Mouse (Mus musculus): ENCODE results near the gene Frmd4b. TPM values are rescaled to one million over a fixed set of nuclear protein-coding genes. Genes with fewer than 3 reads are reported as not detected.

The Frmd4b gene
- polyA plus RNA-seq, 1 experiment from 2014 or later = 15.8 TPM

GRCm38 (mm10) chr6:97535763-97536445 lies 81.4 kb downstream of the Frmd4b start:
- Histone ChIP-seq H3K27me3 (ENCODE audit: control insufficient read depth, insufficient read depth, low read length) (no peaks in the 10 kb centered on the region), H3K4me3 (ENCODE audit: low read depth, low read length) (no peak overlapping the region), H3K36me3 (replicated peaks; ENCODE audit: control insufficient read depth, insufficient read depth, low read depth, low read length) (no peaks in the 10 kb centered on the region), H3K4me2 (ENCODE audit: low read depth, low read length) (no peak overlapping the region), H3K9me3 (replicated peaks; ENCODE audit: control insufficient read depth, low read length) (no peaks in the 10 kb centered on the region), H3K4me1 (ENCODE audit: control insufficient read depth, insufficient read depth, low read length) (no peaks in the 10 kb centered on the region), H3K9ac (replicated peaks; ENCODE audit: low read length) (no peak overlapping the region), H3K27ac (replicated peaks; ENCODE audit: low read depth, low read length) (no peak overlapping the region)
- ATAC-seq (replicated peaks; ENCODE audit: insufficient number of reproducible peaks, low FRiP score, low TSS enrichment, low read depth) (no peak), DNase-seq (ENCODE audit: low spot score) (no peak)
- 91% methylated on average over 9 of the region's 9 CpGs for WGBS

GRCm38 (mm10) chr6:97531043-97531442 lies 86.3 kb downstream of the Frmd4b start:
- DNase-seq (ENCODE audit: low spot score) = no peak
- H3K36me3 ChIP-seq (replicated peaks; ENCODE audit: control insufficient read depth, insufficient read depth, low read depth, low read length) = no peaks in the 10 kb centered on the region
- H3K4me3 ChIP-seq (ENCODE audit: low read depth, low read length) = no peak overlapping the region
- WGBS = 67% methylated on average over 4 of the region's 4 CpGs
- no peak overlapping the region for H3K9ac ChIP-seq (replicated peaks; ENCODE audit: low read length)
- H3K27ac ChIP-seq (replicated peaks; ENCODE audit: low read depth, low read length) = no peak overlapping the region
- no peak for ATAC-seq (replicated peaks; ENCODE audit: insufficient number of reproducible peaks, low FRiP score, low TSS enrichment, low read depth)
- H3K27me3 ChIP-seq (ENCODE audit: control insufficient read depth, insufficient read depth, low read length) = no peaks in the 10 kb centered on the region
- H3K4me1 ChIP-seq (ENCODE audit: control insufficient read depth, insufficient read depth, low read length) = no peaks in the 10 kb centered on the region
- no peak overlapping the region for H3K4me2 ChIP-seq (ENCODE audit: low read depth, low read length)
- no peaks in the 10 kb centered on the region for H3K9me3 ChIP-seq (replicated peaks; ENCODE audit: control insufficient read depth, low read length)

- Histone ChIP-seq H3K4me1 (ENCODE audit: control insufficient read depth, insufficient read depth, low read length) (no peaks in the 10 kb centered on the region), H3K27ac (replicated peaks; ENCODE audit: low read depth, low read length) (no peak overlapping the region), H3K9me3 (replicated peaks; ENCODE audit: control insufficient read depth, low read length) (no peaks in the 10 kb centered on the region), H3K9ac (replicated peaks; ENCODE audit: low read length) (no peak overlapping the region), H3K27me3 (ENCODE audit: control insufficient read depth, insufficient read depth, low read length) (no peaks in the 10 kb centered on the region), H3K4me3 (ENCODE audit: low read depth, low read length) (no peak overlapping the region), H3K36me3 (replicated peaks; ENCODE audit: control insufficient read depth, insufficient read depth, low read depth, low read length) (no peaks in the 10 kb centered on the region), H3K4me2 (ENCODE audit: low read depth, low read length) (no peak overlapping the region)
- ATAC-seq (replicated peaks; ENCODE audit: insufficient number of reproducible peaks, low FRiP score, low TSS enrichment, low read depth) (peak; percentile 78; the same call in 1 of the 2 replicates), DNase-seq (ENCODE audit: low spot score) (no peak)
- 53% methylated on average over 15 of the region's 15 CpGs for WGBS
These were observed 88.2 kb downstream of the Frmd4b start for GRCm38 (mm10) chr6:97528961-97529680.

GRCm38 (mm10) chr6:97526092-97526491 lies 91.2 kb downstream of the Frmd4b start:
- Histone ChIP-seq H3K4me2 (ENCODE audit: low read depth, low read length) (no peak overlapping the region), H3K27ac (replicated peaks; ENCODE audit: low read depth, low read length) (no peak overlapping the region), H3K36me3 (replicated peaks; ENCODE audit: control insufficient read depth, insufficient read depth, low read depth, low read length) (no peaks in the 10 kb centered on the region), H3K9me3 (replicated peaks; ENCODE audit: control insufficient read depth, low read length) (no peaks in the 10 kb centered on the region), H3K4me3 (ENCODE audit: low read depth, low read length) (no peak overlapping the region), H3K9ac (replicated peaks; ENCODE audit: low read length) (no peak overlapping the region), H3K27me3 (ENCODE audit: control insufficient read depth, insufficient read depth, low read length) (no peaks in the 10 kb centered on the region), H3K4me1 (ENCODE audit: control insufficient read depth, insufficient read depth, low read length) (no peaks in the 10 kb centered on the region)
- DNase-seq (ENCODE audit: low spot score) (peak; percentile 79), ATAC-seq (replicated peaks; ENCODE audit: insufficient number of reproducible peaks, low FRiP score, low TSS enrichment, low read depth) (peak; percentile 55; the same call in 1 of the 2 replicates)
- WGBS = 17% methylated on average over 8 of the region's 8 CpGs

GRCm38 (mm10) chr6:97523118-97523517 lies 94.2 kb downstream of the Frmd4b start:
- no peak overlapping the region for H3K4me3 ChIP-seq (ENCODE audit: low read depth, low read length)
- DNase-seq (ENCODE audit: low spot score) = peak; percentile 92
- H3K36me3 ChIP-seq (replicated peaks; ENCODE audit: control insufficient read depth, insufficient read depth, low read depth, low read length) = no peaks in the 10 kb centered on the region
- ATAC-seq (replicated peaks; ENCODE audit: insufficient number of reproducible peaks, low FRiP score, low TSS enrichment, low read depth) = no peak; the same call in 1 of the 2 replicates
- no peak overlapping the region for H3K4me2 ChIP-seq (ENCODE audit: low read depth, low read length)
- no peaks in the 10 kb centered on the region for H3K9me3 ChIP-seq (replicated peaks; ENCODE audit: control insufficient read depth, low read length)
- H3K4me1 ChIP-seq (ENCODE audit: control insufficient read depth, insufficient read depth, low read length) = no peaks in the 10 kb centered on the region
- under 1% methylated on average over 11 of the region's 11 CpGs for WGBS
- H3K27me3 ChIP-seq (ENCODE audit: control insufficient read depth, insufficient read depth, low read length) = no peaks in the 10 kb centered on the region
- no peak overlapping the region for H3K27ac ChIP-seq (replicated peaks; ENCODE audit: low read depth, low read length)
- H3K9ac ChIP-seq (replicated peaks; ENCODE audit: low read length) = no peak overlapping the region

- WGBS = 64% methylated on average over 13 of the region's 13 CpGs
- H3K4me3 ChIP-seq (ENCODE audit: low read depth, low read length) = no peak overlapping the region
- H3K27ac ChIP-seq (replicated peaks; ENCODE audit: low read depth, low read length) = no peak overlapping the region
- H3K9ac ChIP-seq (replicated peaks; ENCODE audit: low read length) = no peak overlapping the region
- DNase-seq (ENCODE audit: low spot score) (no peak), ATAC-seq (replicated peaks; ENCODE audit: insufficient number of reproducible peaks, low FRiP score, low TSS enrichment, low read depth) (no peak)
- no peaks in the 10 kb centered on the region for H3K36me3 ChIP-seq (replicated peaks; ENCODE audit: control insufficient read depth, insufficient read depth, low read depth, low read length)
- H3K4me1 ChIP-seq (ENCODE audit: control insufficient read depth, insufficient read depth, low read length) = no peaks in the 10 kb centered on the region
- no peaks in the 10 kb centered on the region for H3K27me3 ChIP-seq (ENCODE audit: control insufficient read depth, insufficient read depth, low read length)
- H3K4me2 ChIP-seq (ENCODE audit: low read depth, low read length) = no peak overlapping the region
- no peaks in the 10 kb centered on the region for H3K9me3 ChIP-seq (replicated peaks; ENCODE audit: control insufficient read depth, low read length)
These were observed 95.9 kb downstream of the Frmd4b start for GRCm38 (mm10) chr6:97521279-97522038.

GRCm38 (mm10) chr6:97520566-97520965 lies 96.8 kb downstream of the Frmd4b start:
- WGBS = 34% methylated on average over 2 of the region's 2 CpGs
- Histone ChIP-seq H3K9ac (replicated peaks; ENCODE audit: low read length) (no peak overlapping the region), H3K4me2 (ENCODE audit: low read depth, low read length) (no peak overlapping the region), H3K27ac (replicated peaks; ENCODE audit: low read depth, low read length) (no peak overlapping the region), H3K36me3 (replicated peaks; ENCODE audit: control insufficient read depth, insufficient read depth, low read depth, low read length) (no peaks in the 10 kb centered on the region), H3K27me3 (ENCODE audit: control insufficient read depth, insufficient read depth, low read length) (no peaks in the 10 kb centered on the region), H3K4me3 (ENCODE audit: low read depth, low read length) (no peak overlapping the region), H3K4me1 (ENCODE audit: control insufficient read depth, insufficient read depth, low read length) (no peaks in the 10 kb centered on the region), H3K9me3 (replicated peaks; ENCODE audit: control insufficient read depth, low read length) (no peaks in the 10 kb centered on the region)
- no peak for ATAC-seq (replicated peaks; ENCODE audit: insufficient number of reproducible peaks, low FRiP score, low TSS enrichment, low read depth)
- DNase-seq (ENCODE audit: low spot score) = peak; percentile 64

- DNase-seq (ENCODE audit: low spot score) = no peak
- Histone ChIP-seq H3K27me3 (ENCODE audit: control insufficient read depth, insufficient read depth, low read length) (no peaks in the 10 kb centered on the region), H3K4me3 (ENCODE audit: low read depth, low read length) (no peak overlapping the region), H3K4me2 (ENCODE audit: low read depth, low read length) (no peak overlapping the region), H3K27ac (replicated peaks; ENCODE audit: low read depth, low read length) (no peak overlapping the region), H3K9ac (replicated peaks; ENCODE audit: low read length) (no peak overlapping the region), H3K9me3 (replicated peaks; ENCODE audit: control insufficient read depth, low read length) (no peaks in the 10 kb centered on the region), H3K4me1 (ENCODE audit: control insufficient read depth, insufficient read depth, low read length) (no peaks in the 10 kb centered on the region), H3K36me3 (replicated peaks; ENCODE audit: control insufficient read depth, insufficient read depth, low read depth, low read length) (no peaks in the 10 kb centered on the region)
- WGBS = 80% methylated on average over 10 of the region's 10 CpGs
- no peak for ATAC-seq (replicated peaks; ENCODE audit: insufficient number of reproducible peaks, low FRiP score, low TSS enrichment, low read depth)
These were observed 97.8 kb downstream of the Frmd4b start for GRCm38 (mm10) chr6:97519553-97519952.

Measured in embryonic facial prominence, embryonic 11.5 days (tissue).